Mouse (Mus musculus) hindbrain, embryonic 15.5 days (tissue): ENCODE measurements around the gene Gast. TPM values are rescaled to one million over a fixed set of nuclear protein-coding genes. Genes with fewer than 3 reads are reported as not detected.
"Not testable (repeated sequence)": the region's sequence is repeated elsewhere in the genome, so short reads cannot be mapped to it uniquely, and the experiment has no call there.

Experiments used
- ATAC-seq: fragments of 200-750 bp; cut with Nextera tagmentation; 2 replicates; pipeline ENCODE4 v1.8.0; 2017; ENCODE audit warnings: low read depth, moderate number of reproducible peaks, moderate TSS enrichment; ENCODE audit not compliant: low FRiP score
- H3K27ac ChIP-seq: fragments of 300-500 bp; sonication (generic); replicated peaks from 2 replicates; pipeline ENCODE4 v1.5.1; 2015; ENCODE audit warnings: mild to moderate bottlenecking, inconsistent platforms
- H3K27me3 ChIP-seq: fragments of 300-500 bp; sonication (generic); 2 replicates; pipeline ENCODE4 v1.6.1; 2015; ENCODE audit warnings: control low read depth, inconsistent platforms
- H3K36me3 ChIP-seq: fragments of 300-500 bp; sonication (generic); 2 replicates; pipeline ENCODE4 v1.6.1; 2015; ENCODE audit warnings: control low read depth, inconsistent platforms
- H3K4me1 ChIP-seq: fragments of 300-500 bp; sonication (generic); replicated peaks from 2 replicates; pipeline ENCODE4 v1.6.1; 2015; ENCODE audit warnings: control low read depth, inconsistent platforms
- H3K4me2 ChIP-seq: fragments of 300-500 bp; sonication (generic); 2 replicates; pipeline ENCODE4 v1.6.1; 2015; ENCODE audit warnings: moderate library complexity, mild to moderate bottlenecking, inconsistent platforms
- H3K4me3 ChIP-seq: fragments of 300-500 bp; sonication (generic); 2 replicates; pipeline ENCODE4 v1.5.1; 2015; ENCODE audit warnings: mild to moderate bottlenecking, inconsistent platforms
- H3K9ac ChIP-seq: fragments of 300-500 bp; sonication (generic); 2 replicates; pipeline ENCODE4 v1.6.1; 2015; ENCODE audit warnings: inconsistent platforms
- H3K9me3 ChIP-seq: fragments of 300-500 bp; sonication (generic); 2 replicates; pipeline ENCODE4 v1.6.1; 2016; ENCODE audit warnings: control low read depth, inconsistent platforms
- WGBS: fragments of 180-500 bp; shearing (Covaris S2); methylation state at CpG from one replicate; pipeline ENCODE4 v1.1.7; 2015; 5-methylcytosine and 5-hydroxymethylcytosine counted together
- polyA plus RNA-seq: library from polyadenylated mRNA; unstranded; fragments of >200 nt; fragmentation: Nextera tagmentation; extraction: Ambion mirVana; gene quantifications from 2 replicates; pipeline ENCODE4 v1.2.1, GENCODE M21; 2015

The Gast gene
- polyA plus RNA-seq, 1 experiment from 2014 or later, result 0.38 TPM

- ATAC-seq, result no peak
- Histone ChIP-seq H3K4me2 (no peak overlapping the region), H3K9me3 (no peaks in the 10 kb centered on the region), H3K36me3 (peaks cover 10% of the 10 kb centered on the region; the same call in 1 of the 2 replicates), H3K4me3 (no peak overlapping the region), H3K27ac (0 out of 2 replicates have a peak overlapping the region, but pooled peaks have one; percentile 26), H3K4me1 (peaks cover 37% of the 10 kb centered on the region), H3K9ac (no peak overlapping the region), H3K27me3 (0 out of 2 replicates have a peak, but pooled peaks cover under 1% of the 10 kb centered on the region)
- 30% methylated on average over 10 of the region's 10 CpGs for WGBS
Observed at GRCm38 (mm10) chr11:100352076-100352857, 18.1 kb downstream of the Gast start.

GRCm38 (mm10) chr11:100355151-100355951 lies 21.1 kb downstream of the Gast start:
- Histone ChIP-seq H3K36me3 (peaks cover 10% of the 10 kb centered on the region; the same call in 1 of the 2 replicates), H3K4me2 (peak overlapping the region; percentile 95), H3K4me1 (peaks cover 31% of the 10 kb centered on the region), H3K9ac (peak overlapping the region; percentile 73), H3K9me3 (no peaks in the 10 kb centered on the region), H3K4me3 (peak overlapping the region; percentile 93), H3K27me3 (peaks cover 8% of the 10 kb centered on the region), H3K27ac (peak overlapping the region; percentile 82)
- ATAC-seq, result peak; percentile 49
- WGBS, result under 1% methylated on average over 50 of the region's 54 CpGs

GRCm38 (mm10) chr11:100355972-100356818 lies 22.0 kb downstream of the Gast start, which contains the start of gene Hap1:
Gene Hap1, minus strand, starts transcription at chr11:100356128.
- H3K27me3 ChIP-seq, result peaks cover 8% of the 10 kb centered on the region
- peak within 1 kb of the TSS; percentile 93 for H3K4me3 ChIP-seq
- H3K9me3 ChIP-seq, result no peaks in the 10 kb centered on the region
- peak; percentile 73 for ATAC-seq
- WGBS, result under 1% methylated on average over 49 of the region's 49 CpGs
- H3K4me1 ChIP-seq, result peaks cover 31% of the 10 kb centered on the region
- peak within 1 kb of the TSS; percentile 95 for H3K4me2 ChIP-seq
- peak within 1 kb of the TSS; percentile 82 for H3K27ac ChIP-seq
- H3K9ac ChIP-seq, result peak within 1 kb of the TSS; percentile 73
- H3K36me3 ChIP-seq, result peaks cover 10% of the 10 kb centered on the region; the same call in 1 of the 2 replicates

- Histone ChIP-seq H3K4me3 (peak overlapping the region; percentile 93), H3K9me3 (no peaks in the 10 kb centered on the region), H3K36me3 (peaks cover 10% of the 10 kb centered on the region; the same call in 1 of the 2 replicates), H3K4me1 (peaks cover 29% of the 10 kb centered on the region), H3K4me2 (peak overlapping the region; percentile 95), H3K27me3 (peaks cover 8% of the 10 kb centered on the region), H3K9ac (peak overlapping the region; percentile 73; the same call in 1 of the 2 replicates), H3K27ac (peak overlapping the region; percentile 82)
- 0 out of 2 replicates have a peak, but pooled peaks have one; percentile 5 for ATAC-seq
- WGBS, result 17% methylated on average over 9 of the region's 9 CpGs
Observed at GRCm38 (mm10) chr11:100356819-100357211, 22.6 kb downstream of the Gast start.

GRCm38 (mm10) chr11:100357408-100357807 lies 23.2 kb downstream of the Gast start:
- H3K27me3 ChIP-seq, result peaks cover 8% of the 10 kb centered on the region
- 0 out of 2 replicates have a peak overlapping the region, but pooled peaks have one; percentile 95 for H3K4me2 ChIP-seq
- peaks cover 10% of the 10 kb centered on the region; the same call in 1 of the 2 replicates for H3K36me3 ChIP-seq
- 53% methylated on average over 5 of the region's 5 CpGs for WGBS
- no peak overlapping the region for H3K4me3 ChIP-seq
- no peaks in the 10 kb centered on the region for H3K9me3 ChIP-seq
- no peak overlapping the region for H3K9ac ChIP-seq
- ATAC-seq, result no peak
- no peak overlapping the region for H3K27ac ChIP-seq
- peaks cover 23% of the 10 kb centered on the region for H3K4me1 ChIP-seq

- H3K36me3 ChIP-seq, result no peaks in the 10 kb centered on the region
- ATAC-seq, result no peak
- H3K27ac ChIP-seq, result no peak overlapping the region
- H3K4me3 ChIP-seq, result no peak overlapping the region
- peaks cover 16% of the 10 kb centered on the region for H3K4me1 ChIP-seq
- no peaks in the 10 kb centered on the region for H3K9me3 ChIP-seq
- 87% methylated on average over 6 of the region's 6 CpGs for WGBS
- no peak overlapping the region for H3K9ac ChIP-seq
- H3K4me2 ChIP-seq, result no peak overlapping the region
- peaks cover 8% of the 10 kb centered on the region for H3K27me3 ChIP-seq
Observed at GRCm38 (mm10) chr11:100360175-100360574, 26.0 kb downstream of the Gast start.

GRCm38 (mm10) chr11:100361059-100361458 lies 26.9 kb downstream of the Gast start:
- peaks cover 15% of the 10 kb centered on the region for H3K4me1 ChIP-seq
- H3K9me3 ChIP-seq, H3K9ac ChIP-seq, H3K4me2 ChIP-seq, H3K27ac ChIP-seq, H3K4me3 ChIP-seq, H3K36me3 ChIP-seq, ATAC-seq, H3K27me3 ChIP-seq: not testable (repeated sequence)
- WGBS, result no CpG with 5 or more reads among the region's 13 CpGs

- Histone ChIP-seq H3K4me1 (peaks cover 10% of the 10 kb centered on the region; the same call in 1 of the 2 replicates), H3K4me3 (no peak overlapping the region), H3K9ac (no peak overlapping the region), H3K4me2 (no peak overlapping the region), H3K36me3 (no peaks in the 10 kb centered on the region), H3K27ac (no peak overlapping the region), H3K9me3 (no peaks in the 10 kb centered on the region), H3K27me3 (peaks cover 7% of the 10 kb centered on the region)
- ATAC-seq, result peak; percentile 44
- WGBS, result 18% methylated on average over 8 of the region's 8 CpGs
Observed at GRCm38 (mm10) chr11:100362209-100362978, 28.2 kb downstream of the Gast start.

GRCm38 (mm10) chr11:100362979-100363562 lies 28.9 kb downstream of the Gast start:
- WGBS, result 17% methylated on average over 12 of the region's 12 CpGs
- Histone ChIP-seq H3K27me3 (peaks cover 3% of the 10 kb centered on the region), H3K4me1 (peaks cover 10% of the 10 kb centered on the region; the same call in 1 of the 2 replicates), H3K27ac (no peak overlapping the region), H3K9ac (no peak overlapping the region), H3K9me3 (no peaks in the 10 kb centered on the region), H3K4me2 (no peak overlapping the region), H3K36me3 (no peaks in the 10 kb centered on the region), H3K4me3 (no peak overlapping the region)
- ATAC-seq, result peak; percentile 58; the same call in 1 of the 2 replicates

GRCm38 (mm10) chr11:100369145-100369544 lies 34.9 kb downstream of the Gast start:
- WGBS, result 77% methylated on average over 7 of the region's 7 CpGs
- Histone ChIP-seq H3K27me3 (no peaks in the 10 kb centered on the region), H3K4me1 (no peaks in the 10 kb centered on the region), H3K4me3 (no peak overlapping the region), H3K4me2 (no peak overlapping the region), H3K9me3 (no peaks in the 10 kb centered on the region), H3K27ac (no peak overlapping the region), H3K9ac (no peak overlapping the region), H3K36me3 (peaks cover 17% of the 10 kb centered on the region)
- ATAC-seq, result no peak
